Mouse (Mus musculus): ENCODE results near the gene Ltb4r1. TPM values are rescaled to one million over a fixed set of nuclear protein-coding genes. Genes with fewer than 3 reads are reported as not detected.
A peak's percentile ranks its signal among the peaks of the same experiment; 100 is the strongest.

Ltb4r1 gene
- total and polyA plus RNA-seq, 3 experiments: 0.35 to 1.5 TPM; not detected in 1

DNA sequence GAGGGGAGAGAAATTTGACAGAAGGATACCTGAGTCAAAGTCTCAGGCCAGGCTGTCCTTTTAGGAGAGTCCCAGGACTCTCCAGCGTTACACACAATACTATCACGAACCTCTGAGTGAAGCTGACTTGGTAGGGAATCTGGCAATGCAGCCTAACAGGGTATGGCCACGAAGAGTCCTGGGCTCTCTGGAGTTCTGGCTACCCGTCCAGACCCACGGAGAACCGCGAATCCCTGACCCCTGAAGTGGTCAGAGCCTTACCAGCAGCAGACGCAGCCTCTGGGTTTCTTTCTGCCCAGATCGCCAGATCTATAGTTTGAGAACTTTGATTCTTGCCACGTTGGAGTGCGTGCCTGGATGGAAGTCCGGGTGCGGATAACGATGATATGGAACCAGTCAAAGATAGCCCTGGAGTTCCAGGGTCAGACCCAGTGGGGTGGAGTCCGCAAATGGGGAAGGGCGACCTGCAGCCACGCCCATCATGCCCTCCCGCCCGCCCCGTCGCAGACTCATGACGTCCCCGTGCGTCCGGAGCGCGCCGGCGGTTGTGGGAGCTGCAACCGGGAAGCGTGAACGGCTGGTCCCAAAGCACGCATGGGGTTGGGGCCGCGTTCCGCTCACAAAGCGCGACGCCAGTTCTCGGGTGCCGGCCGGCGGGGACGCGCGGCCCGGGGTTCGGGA is 20.4 kb upstream of the Ltb4r1 start, which contains the start of the genes Dhrs1 and Nop9 (continued):
- TF ChIP-seq RAD21 (IDR thresholded peaks at IDR 0.05; ENCODE audit: low read depth, low read length) (no peak), TBP (IDR thresholded peaks at IDR 0.05; ENCODE audit: low read depth, low read length) (no peak), ELF1 (IDR thresholded peaks at IDR 0.05; ENCODE audit: low read depth, low read length) (peak; percentile 75)

GRCm38 (mm10) chr14:55745861-55746237 is 19.9 kb upstream of the Ltb4r1 start:
- peak overlapping the region; percentile 97 for H3K9ac ChIP-seq (ENCODE audit: control insufficient read depth, low read depth, low read length, poor library complexity, severe bottlenecking)
- H3K4me3 ChIP-seq (ENCODE audit: control insufficient read depth in 1 of 2, insufficient read depth in 1 of 2, low read depth in 2 of 2, low read length in 2 of 2): peak overlapping the region; percentile 94 to 99
- H3K27ac ChIP-seq (ENCODE audit: control insufficient read depth, low read depth, low read length): peak overlapping the region; percentile 74
- TF ChIP-seq SIN3A (IDR thresholded peaks at IDR 0.05; ENCODE audit: low read length) (no peak; the same call in 1 of the 2 replicates), E2F4 (IDR thresholded peaks at IDR 0.05; ENCODE audit: borderline replicate concordance, low read depth, low read length) (peak; percentile 38; the same call in 1 of the 2 replicates), RCOR1 (IDR thresholded peaks at IDR 0.05; ENCODE audit: low read depth, low read length) (no peak), MYC (IDR thresholded peaks at IDR 0.05; ENCODE audit: low read depth, low read length) (0 out of 2 replicates have a peak, but pooled peaks have one; percentile 39), ZNF384 (IDR thresholded peaks at IDR 0.05; ENCODE audit: low read depth, low read length) (peak; percentile 74), TBP (IDR thresholded peaks at IDR 0.05; ENCODE audit: low read depth, low read length) (no peak), MXI1 (IDR thresholded peaks at IDR 0.05; ENCODE audit: low read depth, low read length) (peak; percentile 53; the same call in 1 of the 2 replicates), POLR2A (IDR thresholded peaks at IDR 0.05; ENCODE audit: control insufficient read depth in 1 of 2, insufficient read depth in 1 of 2, low read depth in 1 of 2, low read length in 2 of 2, poor library complexity in 1 of 2) (no peak), MAX (IDR thresholded peaks at IDR 0.05; ENCODE audit: low read length) (no peak), MYB (IDR thresholded peaks at IDR 0.05; ENCODE audit: low read depth, low read length) (no peak), HCFC1 (IDR thresholded peaks at IDR 0.05; ENCODE audit: low read depth, low read length) (no peak), USF1 (IDR thresholded peaks at IDR 0.05; ENCODE audit: low read depth, low read length) (no peak), MAFK (IDR thresholded peaks at IDR 0.05; ENCODE audit: borderline replicate concordance, low read depth, low read length) (no peak), ETS1 (IDR thresholded peaks at IDR 0.05; ENCODE audit: low read depth, low read length) (no peak), JUND (IDR thresholded peaks at IDR 0.05; ENCODE audit: low read depth, low read length) (no peak)
- H3K27me3 ChIP-seq (ENCODE audit: control insufficient read depth in 1 of 2, insufficient read depth in 2 of 2, low read length in 2 of 2): no peaks in the 10 kb centered on the region
- peaks cover 3 to 18% of the 10 kb centered on the region in 2 experiments; a peak in 2 of 4 replicates for H3K4me1 ChIP-seq (ENCODE audit: control insufficient read depth in 1 of 2, insufficient read depth in 2 of 2, low read length in 2 of 2)
- peaks cover 22% of the 10 kb centered on the region for H3K79me2 ChIP-seq (ENCODE audit: control insufficient read depth, insufficient read depth, low read length, poor library complexity)
- DNase-seq (ENCODE audit: low read depth, low spot score): no peak
- peaks cover 10 to 14% of the 10 kb centered on the region in 2 experiments; a peak in 3 of 4 replicates for H3K36me3 ChIP-seq (ENCODE audit: control insufficient read depth in 1 of 2, insufficient read depth in 2 of 2, low read length in 2 of 2)
- no peaks in the 10 kb centered on the region for H3K9me3 ChIP-seq (replicated peaks; ENCODE audit: insufficient read depth, low read length)

Measured in MEL (cell line).